Mouse (Mus musculus): Measurements from ENCODE around the gene Foxq1.

DNA sequence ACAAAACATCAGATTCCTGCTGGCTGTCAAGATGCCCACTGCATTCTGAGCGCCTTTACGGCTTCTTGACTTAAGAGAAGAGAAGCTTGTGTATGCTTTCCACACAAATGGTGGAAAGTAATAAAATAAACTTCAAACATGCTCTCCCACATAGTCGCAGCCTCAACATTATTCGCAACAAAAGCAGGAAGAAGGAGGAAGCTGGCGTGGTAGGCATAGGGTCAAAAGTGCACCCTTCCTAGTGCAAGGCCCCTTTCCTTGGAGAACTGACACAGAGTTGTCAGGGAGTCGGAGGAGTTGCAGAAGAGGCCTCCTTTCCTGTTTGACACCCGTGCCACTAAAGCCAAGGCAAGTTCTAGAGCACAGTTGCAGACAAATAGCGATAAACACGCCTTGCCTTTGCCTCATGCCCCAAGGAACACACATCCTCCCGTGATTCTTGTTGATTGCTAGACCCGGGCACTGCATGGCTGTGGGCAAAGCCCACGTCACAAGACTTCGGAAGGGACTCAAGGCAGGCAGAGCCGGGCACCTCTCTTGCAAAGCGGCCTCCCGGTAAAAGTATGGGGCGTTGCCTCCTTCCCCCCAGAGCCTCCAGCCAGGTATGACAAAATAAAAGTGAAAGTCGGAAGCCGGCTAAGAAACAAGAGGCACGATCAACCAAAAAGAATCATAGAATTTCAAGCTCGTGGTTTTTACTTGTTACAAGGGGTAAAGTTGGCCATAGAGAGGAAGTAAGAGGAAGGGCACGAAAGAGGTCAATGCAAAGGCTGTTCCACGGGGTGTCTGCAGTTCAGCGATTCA is 1.2 kb downstream of the Foxq1 start:
- TF ChIP-seq CTCF (IDR thresholded peaks at IDR 0.05; ENCODE audit: insufficient read depth, low read depth, low read length) (no peak), POLR2A (IDR thresholded peaks at IDR 0.05; ENCODE audit: insufficient read depth, low read depth, low read length) (no peak)

Measured in olfactory bulb, adult 2 months (tissue).